Mouse (Mus musculus): ENCODE measurements around the gene Catip.

DNA sequence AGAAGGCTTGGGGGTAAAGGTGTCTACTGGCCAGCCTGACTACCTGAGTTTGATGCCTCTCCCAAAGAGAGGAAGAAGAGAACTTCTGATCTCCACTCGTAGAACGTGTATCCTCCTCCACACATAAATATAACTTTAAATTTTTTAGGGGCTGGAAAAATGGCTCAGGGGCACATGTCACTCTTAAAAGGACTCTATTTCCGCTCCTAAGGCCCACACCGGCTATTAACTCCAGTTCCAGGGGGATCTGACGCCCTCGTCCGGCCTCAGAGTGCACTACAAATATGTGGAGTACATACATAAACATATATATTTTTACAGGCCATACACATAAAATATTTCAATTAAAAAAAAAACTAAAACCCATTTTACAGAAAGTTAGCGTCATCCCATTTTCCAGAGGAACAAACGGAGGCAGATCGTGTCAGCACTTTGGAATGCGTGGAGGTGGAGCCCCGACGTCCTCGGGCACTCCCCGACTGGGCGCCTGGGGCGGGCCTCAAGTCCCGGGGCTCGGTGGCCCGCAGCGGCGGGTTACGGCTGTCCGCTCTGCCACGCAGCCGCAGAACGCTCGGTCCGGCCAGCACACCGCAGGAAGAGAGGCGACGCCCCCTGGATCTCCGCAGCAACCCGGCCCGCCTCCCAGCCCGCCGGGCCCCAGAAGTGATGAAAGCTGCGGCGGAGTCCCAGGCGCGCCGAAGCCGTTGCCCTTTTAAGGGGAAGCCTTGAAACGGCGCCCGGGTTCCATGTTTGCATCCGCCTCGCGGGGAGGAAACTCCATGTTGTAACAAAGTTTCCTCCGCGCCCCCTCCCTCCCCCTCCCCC is 29.2 kb downstream of the Catip start, which contains the start of gene Ctdsp1:
- peak; percentile 40; the same call in 1 of the 2 replicates for TF ChIP-seq POLR2A (IDR thresholded peaks at IDR 0.05; ENCODE audit: borderline replicate concordance, control insufficient read depth, low read depth, low read length)
- peak; percentile 32; the same call in 1 of the 2 replicates for TF ChIP-seq CTCF (IDR thresholded peaks at IDR 0.05; ENCODE audit: control insufficient read depth, insufficient read depth, low read length)
